Mouse (Mus musculus): ENCODE results near the gene Mcf2l. TPM values are rescaled to one million over a fixed set of nuclear protein-coding genes. Genes with fewer than 3 reads are reported as not detected.

The Mcf2l gene
- total RNA-seq, 1 experiment from 2014 or later: 3.1 TPM

DNA sequence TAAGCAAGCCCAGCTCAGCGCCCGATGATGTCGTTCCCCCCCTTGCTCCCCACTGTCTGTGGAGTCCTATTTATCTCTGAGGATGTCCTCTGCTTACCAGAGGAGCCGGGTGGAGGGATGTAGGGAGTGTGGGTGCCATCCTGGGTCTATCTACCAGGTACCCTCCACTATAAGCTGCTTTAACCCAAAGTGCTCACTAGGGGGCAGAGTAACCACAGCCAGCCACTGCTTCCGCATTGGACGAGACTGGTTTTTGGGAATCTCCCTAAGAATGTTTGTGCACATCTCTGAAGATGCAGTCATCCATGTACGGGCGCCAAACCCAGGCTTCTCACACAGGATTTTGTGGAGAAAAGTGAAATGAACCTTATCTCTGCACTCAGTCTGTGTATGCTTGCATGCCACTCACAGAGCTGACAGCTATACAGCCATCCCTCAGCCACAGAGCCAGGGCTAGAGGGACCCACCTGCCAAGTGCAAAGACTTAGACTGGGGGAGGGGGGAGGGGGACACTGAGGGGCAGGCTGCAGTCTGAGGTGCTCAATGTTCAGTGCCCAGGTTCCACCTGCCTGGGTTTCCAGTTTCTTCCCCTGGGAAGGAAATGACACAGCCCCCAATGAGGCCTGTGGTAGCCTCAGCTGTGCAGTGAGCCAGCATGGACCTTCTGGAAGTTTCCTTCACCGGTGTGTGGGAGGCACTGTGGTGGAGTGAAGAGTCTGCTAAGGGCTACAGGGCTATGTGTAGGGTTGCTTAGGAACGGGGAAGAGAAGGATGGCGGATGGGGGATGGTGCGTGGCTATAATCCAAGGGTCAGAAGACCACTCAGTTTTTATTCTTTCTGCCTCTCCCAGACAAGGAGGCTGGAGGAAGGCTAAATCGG lies 23.1 kb downstream of the Mcf2l start:
- peak; percentile 41 to 75; a peak in 3 of 4 replicates for ATAC-seq (replicated peaks in 1 of 2; ENCODE audit: insufficient read depth in 1 of 2, low FRiP score in 2 of 2, low TSS enrichment in 1 of 2, low read depth in 1 of 2, poor library complexity in 2 of 2, severe bottlenecking in 2 of 2)

DNA sequence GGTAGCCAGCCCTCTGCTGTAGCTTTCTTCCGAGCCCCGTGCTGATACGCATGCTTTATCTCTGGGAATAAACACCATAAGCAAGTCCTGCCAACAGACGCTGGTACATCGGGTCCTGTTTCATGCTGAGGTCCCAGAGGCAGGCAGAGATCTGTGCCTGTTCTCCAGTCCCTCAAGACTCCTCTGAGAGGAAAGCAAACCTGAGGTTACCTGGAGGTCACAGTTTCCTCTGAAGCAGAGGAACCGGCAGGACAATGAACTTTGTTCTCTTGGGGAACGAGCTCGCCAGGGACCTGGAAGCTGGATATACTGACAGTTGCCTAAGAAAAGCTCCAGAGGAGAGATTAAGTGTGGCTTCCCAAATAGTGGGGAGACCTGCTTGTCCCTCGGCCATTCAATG lies 24.2 kb downstream of the Mcf2l start:
- ATAC-seq (replicated peaks in 1 of 2; ENCODE audit: insufficient read depth in 1 of 2, low FRiP score in 2 of 2, low TSS enrichment in 1 of 2, low read depth in 1 of 2, poor library complexity in 2 of 2, severe bottlenecking in 2 of 2): no peak

DNA sequence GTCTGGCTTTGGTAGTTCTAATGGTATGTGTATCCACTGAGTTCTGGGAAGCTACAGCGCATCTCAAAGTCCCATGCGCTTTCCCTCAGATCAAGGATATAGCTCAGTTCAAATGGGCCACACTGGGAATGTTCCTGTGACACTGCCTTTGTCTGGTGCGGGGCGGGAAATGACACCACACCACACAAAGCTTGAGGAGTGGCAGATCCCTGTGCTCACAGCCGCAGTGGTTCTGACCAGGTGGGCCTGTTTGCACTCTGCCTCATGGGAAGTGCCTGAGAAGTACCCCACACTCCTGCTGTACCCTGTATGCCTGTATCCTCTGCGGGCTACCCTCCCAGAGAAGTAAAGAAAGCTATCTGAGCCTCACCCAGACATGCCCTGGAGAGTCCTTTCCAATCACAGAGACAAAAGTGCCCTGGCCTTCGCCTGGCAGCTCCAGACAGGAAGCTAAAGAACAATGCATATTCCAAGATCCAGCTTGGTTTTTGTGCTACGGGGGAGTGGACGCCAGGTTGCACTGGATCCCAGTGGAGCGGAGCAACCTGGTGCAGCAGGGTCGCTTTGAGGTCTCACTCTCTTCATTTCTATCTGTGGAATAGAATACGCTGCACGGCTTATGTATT lies 30.3 kb downstream of the Mcf2l start:
- ATAC-seq (replicated peaks in 1 of 2; ENCODE audit: insufficient read depth in 1 of 2, low FRiP score in 2 of 2, low TSS enrichment in 1 of 2, low read depth in 1 of 2, poor library complexity in 2 of 2, severe bottlenecking in 2 of 2): no peak

DNA sequence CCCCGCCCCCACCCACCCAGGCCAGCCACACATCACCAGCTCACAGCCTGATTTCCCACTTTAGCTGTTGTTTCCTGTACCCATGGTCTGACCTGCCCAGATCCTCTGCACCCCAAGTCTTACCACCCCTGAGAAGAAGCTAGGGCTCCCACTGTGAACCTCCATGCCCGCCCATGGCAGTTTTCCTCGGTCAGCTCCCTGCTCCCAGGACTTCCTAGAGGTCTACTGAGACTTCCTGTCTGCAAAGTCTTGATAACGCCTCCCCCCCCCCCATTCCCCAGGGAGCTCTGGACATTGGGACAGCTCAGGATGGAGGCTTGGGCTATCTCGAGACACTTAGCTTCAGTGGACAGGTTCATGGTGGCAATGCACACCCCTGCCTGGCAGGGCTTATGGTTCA lies 31.5 kb downstream of the Mcf2l start:
- no peak for ATAC-seq (replicated peaks in 1 of 2; ENCODE audit: insufficient read depth in 1 of 2, low FRiP score in 2 of 2, low TSS enrichment in 1 of 2, low read depth in 1 of 2, poor library complexity in 2 of 2, severe bottlenecking in 2 of 2)

DNA sequence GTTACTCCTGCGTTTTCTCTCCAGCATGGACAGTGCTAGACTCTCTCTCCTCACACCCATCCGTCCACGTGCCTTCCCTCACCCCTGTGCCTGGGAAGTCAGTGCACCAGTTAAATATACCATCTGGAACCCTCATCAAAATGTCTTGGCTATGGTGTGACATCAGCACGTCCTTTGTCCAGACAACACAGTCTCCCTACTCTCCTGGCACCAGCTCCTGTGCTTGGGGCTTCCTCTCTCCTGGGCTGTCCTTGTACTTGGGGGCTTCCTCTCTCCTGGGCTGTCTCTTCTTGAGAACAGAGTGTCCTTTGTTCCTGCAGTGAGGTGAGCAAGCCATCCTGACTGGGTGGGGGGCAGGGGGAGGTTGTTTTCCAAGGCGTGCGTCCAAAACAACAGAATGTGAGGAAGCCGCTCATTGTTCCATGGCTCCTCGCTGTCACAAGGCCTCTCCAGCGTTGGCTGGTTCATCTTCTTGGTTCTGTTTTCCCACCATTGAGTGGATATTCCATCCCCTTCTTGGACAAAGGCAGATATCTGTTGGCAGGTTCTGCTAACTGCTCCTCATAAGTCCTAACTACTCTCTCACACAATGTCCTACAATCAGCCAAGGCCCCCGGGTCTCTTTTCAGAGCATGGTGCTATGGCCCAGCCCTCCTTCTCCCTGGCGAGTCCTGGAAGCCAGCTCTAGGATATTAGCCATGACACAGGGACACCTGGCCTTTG lies 32.2 kb downstream of the Mcf2l start:
- no peak for ATAC-seq (replicated peaks in 1 of 2; ENCODE audit: insufficient read depth in 1 of 2, low FRiP score in 2 of 2, low TSS enrichment in 1 of 2, low read depth in 1 of 2, poor library complexity in 2 of 2, severe bottlenecking in 2 of 2)

DNA sequence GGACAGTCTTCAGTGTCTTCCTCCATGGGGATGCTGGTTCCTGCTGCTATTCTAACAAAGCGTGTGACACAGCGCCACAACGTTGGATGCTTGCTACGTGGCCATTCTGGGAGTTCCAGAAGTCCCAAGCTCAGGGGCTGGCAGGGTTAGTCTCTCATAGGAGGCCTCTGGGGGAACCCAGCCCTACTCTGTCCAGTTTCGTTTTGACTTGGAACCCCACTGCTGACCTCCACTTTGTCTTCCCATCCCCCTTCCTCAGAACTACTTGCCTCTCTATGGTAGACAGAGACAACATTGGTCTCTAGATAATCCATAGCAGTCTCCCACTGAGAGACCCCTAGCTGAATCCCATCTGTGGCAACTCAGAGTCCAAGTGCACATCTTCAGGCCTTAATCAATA lies 33.0 kb downstream of the Mcf2l start:
- ATAC-seq (replicated peaks in 1 of 2; ENCODE audit: insufficient read depth in 1 of 2, low FRiP score in 2 of 2, low TSS enrichment in 1 of 2, low read depth in 1 of 2, poor library complexity in 2 of 2, severe bottlenecking in 2 of 2): no peak

DNA sequence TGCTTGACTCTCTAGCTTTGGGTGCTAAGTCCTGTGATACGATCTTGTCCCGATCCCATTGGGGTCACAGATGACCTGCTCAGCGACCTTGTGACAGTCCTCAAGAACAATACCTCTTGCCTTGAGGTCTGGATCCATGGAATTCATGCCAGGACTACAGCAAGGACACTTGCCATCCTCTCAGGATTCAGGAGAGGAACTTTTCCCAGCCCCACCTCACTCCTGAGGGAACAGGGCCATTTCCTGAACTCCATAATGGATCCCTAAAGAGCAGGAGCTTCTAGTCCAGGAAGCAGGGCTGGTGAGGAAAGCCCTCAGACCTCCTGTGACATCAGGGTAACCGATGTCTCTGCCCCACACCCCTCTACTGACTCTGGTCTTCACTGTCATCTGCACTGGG lies 34.1 kb downstream of the Mcf2l start:
- ATAC-seq (replicated peaks in 1 of 2; ENCODE audit: insufficient read depth in 1 of 2, low FRiP score in 2 of 2, low TSS enrichment in 1 of 2, low read depth in 1 of 2, poor library complexity in 2 of 2, severe bottlenecking in 2 of 2): no peak

DNA sequence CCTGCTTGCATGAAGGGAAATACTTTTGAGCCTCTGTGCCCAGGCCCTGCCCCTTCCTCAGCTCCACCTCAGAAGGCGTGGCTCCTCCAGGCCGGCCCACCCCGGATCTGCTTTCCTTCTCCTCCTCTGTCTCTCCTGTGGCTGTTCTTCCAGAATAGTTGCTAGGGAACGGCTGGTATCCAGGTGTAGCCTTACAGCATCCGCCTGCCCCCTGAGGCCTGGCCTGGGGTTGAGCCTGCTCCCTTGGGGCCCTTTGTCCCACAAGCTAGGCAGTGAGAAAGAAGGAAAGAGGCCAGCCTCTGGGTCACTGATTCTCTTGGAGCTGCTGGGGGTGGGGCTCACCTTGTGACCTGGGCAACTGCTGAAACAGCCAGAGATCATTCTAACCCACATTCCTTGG lies 38.4 kb downstream of the Mcf2l start:
- ATAC-seq (replicated peaks in 1 of 2; ENCODE audit: insufficient read depth in 1 of 2, low FRiP score in 2 of 2, low TSS enrichment in 1 of 2, low read depth in 1 of 2, poor library complexity in 2 of 2, severe bottlenecking in 2 of 2): no peak

DNA sequence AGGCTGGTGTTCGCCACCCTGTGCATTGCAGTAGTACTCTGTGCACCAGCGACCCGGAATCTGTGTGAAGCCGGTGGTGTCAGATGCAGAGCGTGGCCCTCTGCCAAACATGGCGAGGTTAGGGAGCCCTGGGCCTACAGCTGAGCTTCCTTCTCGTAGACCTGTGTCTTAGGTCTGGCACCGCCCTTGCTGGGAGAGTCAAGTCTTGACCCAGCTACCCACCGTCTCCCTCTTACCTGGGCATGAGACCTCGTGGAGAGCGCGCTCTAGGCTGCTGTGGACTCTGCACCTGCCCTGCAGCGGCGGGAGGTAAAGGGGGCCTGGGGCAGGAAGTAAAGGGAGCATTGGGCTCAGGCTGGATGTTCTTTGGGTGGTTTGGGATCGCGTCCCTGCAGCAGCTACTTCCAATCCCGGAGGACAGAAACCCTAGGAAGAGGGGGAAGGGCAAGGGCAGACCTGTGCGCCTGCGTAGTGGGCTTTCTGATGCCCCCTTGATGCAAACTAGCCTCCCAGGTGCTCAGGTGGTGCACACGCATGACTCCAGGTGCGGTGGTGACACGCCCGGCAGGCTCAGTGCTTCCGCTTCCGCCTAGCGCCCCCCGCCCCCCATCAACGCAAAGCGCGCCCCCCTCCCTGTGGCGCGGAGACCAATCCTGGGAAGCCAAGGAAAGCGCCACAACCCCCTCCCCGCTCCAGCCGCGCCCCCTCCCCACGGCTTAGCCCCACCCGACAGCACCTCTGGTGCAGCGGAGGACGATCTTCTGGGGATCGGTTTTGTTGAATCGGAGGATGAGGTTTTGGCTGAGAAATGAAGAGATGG lies 41.8 kb downstream of the Mcf2l start:
- no peak for ATAC-seq (replicated peaks in 1 of 2; ENCODE audit: insufficient read depth in 1 of 2, low FRiP score in 2 of 2, low TSS enrichment in 1 of 2, low read depth in 1 of 2, poor library complexity in 2 of 2, severe bottlenecking in 2 of 2)

DNA sequence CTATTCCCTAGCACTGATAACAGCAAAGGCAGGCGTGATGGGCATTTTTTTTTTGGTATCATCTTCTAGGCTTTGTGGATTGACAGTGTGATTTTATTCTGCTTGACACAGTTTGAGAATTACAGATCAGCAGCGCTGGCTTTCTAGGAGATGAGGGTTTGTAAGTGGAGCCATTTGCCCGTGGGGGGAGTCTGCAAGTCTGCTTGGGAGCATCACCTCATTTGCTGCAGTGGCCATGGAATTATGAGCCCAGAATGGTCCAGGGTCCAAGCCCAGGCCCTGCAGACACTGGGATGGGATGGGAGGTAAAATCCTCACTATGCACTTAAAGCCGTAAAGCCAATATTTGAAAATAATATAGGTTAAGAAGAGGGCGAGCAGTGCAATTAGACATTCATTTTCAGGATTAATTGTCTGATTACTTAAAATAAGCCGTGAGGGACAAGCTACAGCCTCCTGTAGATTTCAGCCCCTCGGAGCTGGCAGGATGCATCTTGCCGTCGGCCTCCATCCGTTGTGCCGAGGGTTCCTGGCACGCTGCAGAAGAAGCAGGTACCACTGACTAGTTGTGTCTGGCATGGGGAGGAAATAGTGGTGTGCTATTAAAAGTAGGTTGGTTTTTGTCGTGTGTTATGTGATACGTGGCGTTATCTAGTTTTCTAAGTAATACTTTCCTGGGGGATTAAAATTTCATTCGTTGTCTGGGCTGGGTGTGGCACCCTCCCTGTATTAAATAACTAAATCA lies 42.7 kb downstream of the Mcf2l start:
- ATAC-seq (replicated peaks in 1 of 2; ENCODE audit: insufficient read depth in 1 of 2, low FRiP score in 2 of 2, low TSS enrichment in 1 of 2, low read depth in 1 of 2, poor library complexity in 2 of 2, severe bottlenecking in 2 of 2): no peak

DNA sequence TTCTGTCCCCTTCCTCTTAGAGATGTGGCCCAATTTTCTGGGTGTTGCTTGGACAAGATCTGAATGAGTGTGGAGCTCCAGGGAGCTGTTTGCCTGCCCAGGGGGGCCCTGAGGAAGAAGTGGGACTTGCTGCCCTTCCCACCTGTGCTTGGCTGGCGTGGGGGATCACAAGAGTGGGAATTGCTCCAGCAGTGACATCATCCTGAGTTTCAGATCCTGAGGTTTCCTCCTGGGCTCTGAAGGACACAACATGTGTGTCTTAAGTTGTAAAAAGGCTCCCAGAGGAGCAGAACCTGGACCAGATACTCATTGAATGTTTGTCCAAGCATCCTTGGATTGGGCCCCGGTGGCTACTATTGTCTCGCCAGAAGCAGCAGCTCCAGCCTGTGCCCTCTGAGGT lies 43.4 kb downstream of the Mcf2l start:
- ATAC-seq (replicated peaks in 1 of 2; ENCODE audit: insufficient read depth in 1 of 2, low FRiP score in 2 of 2, low TSS enrichment in 1 of 2, low read depth in 1 of 2, poor library complexity in 2 of 2, severe bottlenecking in 2 of 2): no peak

DNA sequence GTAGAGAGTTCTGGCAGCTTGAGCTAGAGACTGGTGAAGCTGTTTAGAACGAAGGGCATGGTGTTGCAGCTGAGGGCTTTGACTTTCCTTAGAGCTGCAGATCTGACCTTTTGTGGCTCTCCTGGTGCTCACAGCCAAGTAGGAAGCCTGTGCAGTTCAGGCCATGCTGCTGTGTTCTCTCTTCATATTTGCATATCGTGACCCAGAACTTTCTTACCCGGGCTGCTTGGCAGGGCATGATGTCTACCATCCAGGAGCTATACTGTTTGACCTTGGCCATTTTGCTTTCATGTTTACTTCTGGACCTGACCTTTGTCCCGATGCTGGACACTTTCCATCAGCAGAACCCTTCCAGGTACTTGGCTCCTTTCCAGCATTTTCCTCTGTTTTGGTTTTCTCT lies 44.2 kb downstream of the Mcf2l start:
- ATAC-seq (replicated peaks in 1 of 2; ENCODE audit: insufficient read depth in 1 of 2, low FRiP score in 2 of 2, low TSS enrichment in 1 of 2, low read depth in 1 of 2, poor library complexity in 2 of 2, severe bottlenecking in 2 of 2): no peak

DNA sequence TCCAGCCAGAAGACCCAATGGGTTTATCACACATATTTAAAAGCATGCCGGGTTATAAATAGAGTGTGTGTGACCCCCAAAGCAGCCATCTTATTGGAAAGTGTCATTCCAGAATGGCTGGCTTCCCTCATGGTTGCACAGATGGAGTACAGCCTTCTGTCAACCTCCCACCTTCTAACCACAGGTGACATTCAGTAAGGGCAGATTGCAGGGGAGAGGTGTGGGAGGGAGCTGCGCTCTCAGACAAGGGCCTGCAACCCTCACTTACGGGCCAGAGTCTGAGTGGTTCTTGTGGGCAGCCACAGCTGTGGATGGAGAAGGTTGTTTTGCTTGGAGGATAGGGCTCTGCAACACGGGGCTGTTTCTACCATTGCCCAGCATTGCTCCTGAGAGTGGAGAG lies 47.0 kb downstream of the Mcf2l start:
- ATAC-seq (replicated peaks in 1 of 2; ENCODE audit: insufficient read depth in 1 of 2, low FRiP score in 2 of 2, low TSS enrichment in 1 of 2, low read depth in 1 of 2, poor library complexity in 2 of 2, severe bottlenecking in 2 of 2): no peak

DNA sequence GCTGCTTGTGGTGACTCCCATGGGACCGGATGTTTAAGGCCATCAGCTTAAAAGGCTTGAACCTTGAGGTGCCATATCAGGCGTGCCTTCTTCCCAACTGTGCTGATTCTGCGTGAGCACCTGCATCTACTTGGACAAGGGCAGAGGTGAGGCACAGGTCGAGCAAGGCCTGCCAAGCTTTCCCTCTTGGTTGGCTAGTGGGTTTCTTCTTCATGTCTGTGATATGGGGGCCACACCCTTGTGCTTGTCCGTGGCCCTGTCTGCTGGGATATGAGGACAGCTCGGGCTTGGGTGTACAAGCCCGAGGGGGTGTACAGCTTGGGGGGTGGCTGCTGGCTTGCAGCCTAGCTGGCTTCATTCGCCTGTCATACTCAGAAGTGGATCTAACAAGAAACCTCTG lies 51.4 kb downstream of the Mcf2l start:
- no peak for ATAC-seq (replicated peaks in 1 of 2; ENCODE audit: insufficient read depth in 1 of 2, low FRiP score in 2 of 2, low TSS enrichment in 1 of 2, low read depth in 1 of 2, poor library complexity in 2 of 2, severe bottlenecking in 2 of 2)

DNA sequence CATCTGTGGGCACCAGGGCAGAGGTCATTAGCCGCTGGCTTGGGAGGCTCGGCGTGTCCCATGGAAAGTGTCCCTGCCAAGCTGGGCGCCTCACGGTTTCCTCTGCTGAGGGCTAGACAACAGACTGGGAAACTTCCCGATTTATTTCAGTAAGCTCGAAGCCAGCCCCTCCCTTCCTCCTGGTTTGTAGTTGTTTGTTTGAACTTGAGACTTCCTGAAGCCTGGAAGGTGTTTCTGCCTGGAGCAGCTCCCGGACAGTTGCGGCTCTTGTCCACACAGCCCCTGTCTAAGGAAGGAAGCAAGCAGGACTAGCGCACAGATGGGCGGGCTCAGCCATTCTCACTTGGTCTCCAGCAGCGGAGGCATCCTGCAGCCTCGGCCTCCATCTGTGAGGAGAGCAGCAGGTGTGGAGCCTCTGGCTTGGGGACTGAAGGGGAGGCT lies 52.4 kb downstream of the Mcf2l start:
- ATAC-seq (replicated peaks in 1 of 2; ENCODE audit: insufficient read depth in 1 of 2, low FRiP score in 2 of 2, low TSS enrichment in 1 of 2, low read depth in 1 of 2, poor library complexity in 2 of 2, severe bottlenecking in 2 of 2): no peak

DNA sequence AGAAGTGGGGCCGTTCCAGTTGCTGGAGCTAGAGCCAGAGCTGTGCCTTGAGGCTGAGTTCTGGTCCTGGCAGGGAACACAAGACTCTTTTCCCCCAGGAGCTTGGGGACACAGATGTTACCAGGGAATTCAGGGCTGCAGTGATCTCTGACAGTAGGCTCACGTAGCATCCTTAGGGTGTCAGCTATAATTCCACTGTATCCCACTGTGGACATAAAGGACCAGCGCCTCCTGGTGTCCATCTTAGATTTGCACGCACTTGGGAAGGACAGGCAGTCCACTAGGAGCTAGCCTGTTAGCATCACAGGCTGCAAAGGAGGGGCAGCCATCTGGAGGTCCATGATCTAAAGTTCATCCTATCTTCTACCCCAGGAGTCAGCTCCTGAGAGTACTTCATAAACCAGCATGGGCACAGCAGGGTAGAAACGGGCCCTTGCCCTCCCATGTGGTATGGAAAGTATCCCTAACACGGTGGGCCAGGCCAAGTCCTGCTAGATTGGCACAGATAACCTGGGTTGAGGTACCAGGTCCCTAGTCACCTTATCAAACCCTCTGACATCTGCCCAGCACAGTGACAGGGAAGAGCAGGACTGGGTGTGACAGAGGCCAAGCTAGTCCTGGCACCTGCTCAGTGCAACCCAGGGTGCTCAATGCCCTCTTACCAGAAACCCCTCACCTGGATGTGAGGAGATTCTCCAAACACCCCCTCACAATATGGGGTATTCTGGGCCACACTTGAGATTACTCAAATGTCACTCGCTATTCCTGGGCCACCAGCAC lies 53.8 kb downstream of the Mcf2l start:
- 0 out of 4 replicates have a peak, but pooled peaks of 1 of the 2 experiments have one; percentile 37 for ATAC-seq (replicated peaks in 1 of 2; ENCODE audit: insufficient read depth in 1 of 2, low FRiP score in 2 of 2, low TSS enrichment in 1 of 2, low read depth in 1 of 2, poor library complexity in 2 of 2, severe bottlenecking in 2 of 2)
